Mouse (Mus musculus): ENCODE data around the gene Arhgap9.

Arhgap9 gene

DNA sequence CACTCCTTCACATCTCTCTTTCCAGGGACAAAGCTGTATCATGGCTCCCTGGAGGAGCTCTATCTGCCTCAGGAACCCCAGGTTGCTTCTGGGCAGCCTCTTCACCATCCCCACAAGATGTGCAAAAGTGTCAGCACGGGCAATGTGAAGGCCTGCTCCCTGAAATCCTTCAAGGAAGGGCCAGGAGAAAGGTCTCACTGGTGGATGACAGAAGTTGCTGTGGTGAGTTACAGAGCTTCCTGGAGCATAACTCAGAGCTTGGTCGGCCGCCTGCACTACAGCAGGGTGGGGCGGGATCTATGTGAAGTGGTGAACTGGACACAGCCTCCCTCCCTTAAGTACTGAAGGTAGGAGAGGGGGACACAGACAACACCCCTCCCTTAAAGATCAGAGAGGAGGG, 905 bp downstream of the Arhgap9 start:
- DNase-seq (ENCODE audit: low read depth, low spot score), result peak; percentile 46

DNA sequence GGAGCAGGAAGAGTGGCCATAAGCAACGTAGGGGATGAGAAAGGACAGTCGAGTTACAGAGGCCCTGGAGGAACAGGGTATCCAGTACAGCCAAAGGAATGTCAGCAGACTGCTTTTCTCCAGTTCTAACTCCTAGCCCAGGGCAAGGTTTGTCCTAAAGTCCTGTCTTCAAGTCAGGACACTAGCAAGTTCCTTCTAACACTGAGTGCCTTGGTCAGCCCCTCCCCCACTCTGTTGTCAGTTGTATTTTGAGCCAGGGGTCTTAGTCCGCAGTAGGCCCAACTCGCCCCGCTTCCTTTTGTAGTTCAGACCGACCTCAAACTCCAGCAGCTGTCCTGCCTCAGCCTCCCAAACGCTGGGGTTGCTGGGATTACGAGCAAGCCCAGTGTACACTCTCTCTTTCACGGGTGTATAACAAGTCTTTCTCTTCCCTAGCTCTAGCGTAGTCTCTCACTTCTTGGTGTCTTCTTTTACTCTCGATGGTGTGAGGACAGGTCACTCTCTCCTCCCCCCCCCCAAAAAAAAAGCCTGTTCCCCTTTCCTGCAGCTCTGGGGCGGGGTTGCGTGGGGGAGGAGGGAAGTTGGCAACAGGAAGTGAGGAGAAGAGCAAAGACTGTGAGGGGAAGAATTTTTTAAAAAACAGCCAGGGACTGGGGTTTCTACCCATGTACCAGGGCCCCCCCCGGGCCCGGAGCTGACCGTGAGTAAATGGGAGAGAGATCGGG, 1.5 kb downstream of the Arhgap9 start:
- peak; percentile 57 for DNase-seq (ENCODE audit: low read depth, low spot score)

DNA sequence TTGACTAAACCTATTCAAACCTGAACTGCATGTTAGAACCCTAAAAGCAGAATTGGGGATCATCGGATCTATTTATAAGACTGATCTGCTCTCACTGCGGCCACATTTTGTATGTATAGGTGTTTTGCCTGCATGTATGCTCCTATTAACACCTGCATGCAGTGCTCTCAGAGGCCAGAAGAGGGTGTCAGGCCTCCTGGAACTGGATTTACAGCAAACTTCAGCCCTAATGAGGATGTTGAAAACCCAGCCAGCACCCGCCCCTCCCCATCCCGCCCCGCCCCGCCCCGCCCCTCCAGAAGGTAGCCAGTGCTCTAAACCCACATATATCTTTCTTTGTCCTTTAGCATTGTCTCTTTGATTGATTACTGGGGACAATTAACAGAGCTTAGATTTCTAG, 2.7 kb downstream of the Arhgap9 start:
- DNase-seq (ENCODE audit: low read depth, low spot score), result peak; percentile 89

DNA sequence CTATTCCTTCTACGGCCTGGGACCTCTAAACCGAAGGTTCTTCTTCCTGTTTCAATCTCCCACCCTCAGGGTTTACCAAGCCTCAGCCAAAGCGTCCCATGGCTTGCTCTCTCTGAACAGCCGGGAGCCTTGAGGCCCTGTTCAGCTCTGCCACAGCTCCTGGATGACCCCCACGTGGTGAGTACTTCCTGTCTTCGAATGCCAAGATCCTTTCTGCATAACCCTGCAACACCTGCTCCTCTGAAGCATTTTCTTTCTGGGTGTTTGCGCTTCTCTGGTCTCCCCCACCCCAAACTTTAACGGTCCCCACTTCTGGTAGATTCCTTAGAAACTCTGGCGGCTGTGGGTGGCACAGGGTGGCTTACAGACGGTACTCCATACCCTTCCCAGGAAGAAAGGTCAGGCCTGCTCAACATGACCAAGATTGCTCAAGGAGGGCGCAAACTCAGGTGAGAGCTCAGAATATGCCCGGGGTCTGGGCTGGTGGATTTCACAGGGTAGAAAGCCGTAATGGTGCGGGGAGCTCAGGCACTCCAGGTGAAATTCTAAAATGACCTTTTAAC, 3.8 kb downstream of the Arhgap9 start:
- DNase-seq (ENCODE audit: low read depth, low spot score), result no peak

DNA sequence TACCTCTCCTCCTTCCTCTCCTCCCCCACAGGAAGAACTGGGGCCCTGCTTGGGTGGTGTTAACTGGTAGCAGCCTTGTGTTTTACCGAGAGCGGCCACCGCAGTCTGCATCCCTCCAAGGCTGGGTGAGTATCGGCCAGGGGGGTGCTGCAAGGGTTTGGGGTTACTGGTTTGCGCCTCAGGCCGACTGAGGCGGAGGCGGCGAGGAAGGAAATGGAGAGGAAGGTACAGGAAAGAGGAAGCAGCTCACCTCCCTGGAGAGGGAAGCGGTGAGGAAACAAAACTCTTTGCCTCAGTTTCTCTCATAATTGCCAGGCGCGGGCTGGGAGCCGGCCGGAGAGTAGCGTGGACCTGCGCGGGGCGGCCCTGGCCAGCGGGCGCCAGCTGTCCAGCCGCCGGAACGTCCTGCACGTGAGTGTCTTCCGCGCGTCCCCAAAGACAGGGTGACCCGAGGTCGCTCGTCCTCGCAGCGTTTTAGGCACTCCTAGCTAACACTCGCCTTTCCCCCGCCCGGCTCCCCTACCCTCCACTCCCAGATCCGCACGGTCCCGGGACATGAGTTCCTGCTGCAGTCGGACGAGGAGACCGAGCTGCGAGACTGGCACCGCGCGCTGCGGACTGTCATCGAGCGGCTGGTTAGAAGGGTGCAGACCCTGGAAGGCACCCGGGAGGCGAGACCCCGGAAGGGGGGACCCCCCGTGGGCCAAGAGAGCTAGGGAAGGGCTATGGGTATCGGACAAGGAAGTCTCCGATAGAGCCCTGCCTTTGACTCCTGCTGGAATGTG, 4.4 kb downstream of the Arhgap9 start:
- DNase-seq (ENCODE audit: low read depth, low spot score), result peak; percentile 38

DNA sequence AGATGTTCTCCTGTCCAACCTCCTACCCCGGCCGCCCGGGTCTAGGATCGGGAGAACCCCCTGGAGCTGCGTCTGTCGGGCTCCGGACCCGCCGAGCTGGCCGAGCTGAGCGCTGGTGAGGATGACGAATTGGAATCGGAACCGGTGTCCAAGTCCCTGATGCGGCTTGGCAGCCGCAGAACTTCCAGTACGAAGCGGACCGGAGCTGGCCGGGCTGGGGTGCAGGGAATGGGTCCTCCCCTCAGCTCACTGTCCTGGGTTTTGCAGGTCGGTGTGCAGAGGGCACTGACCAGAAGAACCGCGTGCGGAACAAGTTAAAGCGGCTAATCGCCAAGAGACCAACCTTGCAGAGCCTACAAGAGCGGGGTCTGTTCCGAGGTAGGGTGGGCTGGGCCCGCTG, 5.1 kb downstream of the Arhgap9 start:
- no peak for DNase-seq (ENCODE audit: low read depth, low spot score)

DNA sequence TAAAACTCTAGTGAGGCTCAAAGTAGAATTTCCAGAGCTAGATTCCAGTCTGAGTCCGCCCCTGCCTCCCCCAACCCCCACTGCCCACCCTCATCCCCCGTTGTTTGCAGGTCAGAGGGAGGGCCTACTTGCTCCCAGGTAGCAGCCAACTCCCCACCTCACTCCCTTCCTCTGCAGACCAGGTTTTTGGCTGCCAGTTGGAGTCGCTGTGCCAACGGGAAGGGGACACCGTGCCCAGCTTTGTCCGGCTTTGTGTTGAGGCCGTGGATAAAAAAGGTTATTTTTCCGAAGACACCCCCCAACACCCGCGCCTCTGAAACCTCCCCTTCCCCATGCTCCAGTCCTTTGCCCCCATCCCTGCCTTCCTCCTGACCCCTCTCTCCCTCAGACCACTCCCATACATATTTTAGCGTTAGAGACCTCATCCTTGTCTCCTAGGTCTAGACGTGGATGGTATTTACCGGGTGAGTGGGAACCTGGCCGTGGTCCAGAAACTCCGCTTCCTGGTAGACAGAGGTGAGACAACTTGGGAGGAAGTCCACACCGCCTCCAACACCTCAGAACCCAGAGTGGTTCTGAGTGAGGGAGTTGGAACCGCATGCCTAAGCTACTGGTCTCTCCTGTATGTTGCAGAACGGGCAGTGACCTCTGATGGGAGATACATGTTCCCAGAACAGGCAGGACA, 5.8 kb downstream of the Arhgap9 start:
- DNase-seq (ENCODE audit: low read depth, low spot score), result no peak

DNA sequence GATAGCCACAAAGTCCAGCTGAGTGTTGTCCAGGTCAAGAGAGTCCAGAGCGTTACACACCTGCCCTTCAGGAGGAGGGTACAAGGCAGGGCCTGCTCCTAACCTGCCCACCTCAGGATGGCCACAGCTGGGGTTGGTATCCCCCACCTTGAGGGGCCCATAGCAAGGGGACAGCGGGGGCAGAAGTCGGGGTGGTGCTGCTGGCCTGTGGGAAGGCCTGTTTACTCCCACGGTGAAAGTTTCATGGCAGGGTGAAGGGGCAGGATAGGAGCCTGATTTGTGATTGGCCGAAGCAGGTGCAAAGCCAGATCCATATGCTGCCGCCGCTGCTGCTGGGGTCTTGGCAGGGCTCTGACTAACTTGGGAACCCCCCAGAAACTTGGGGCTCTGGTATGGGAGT, 8.4 kb downstream of the Arhgap9 start:
- DNase-seq (ENCODE audit: low read depth, low spot score), result no peak

DNA sequence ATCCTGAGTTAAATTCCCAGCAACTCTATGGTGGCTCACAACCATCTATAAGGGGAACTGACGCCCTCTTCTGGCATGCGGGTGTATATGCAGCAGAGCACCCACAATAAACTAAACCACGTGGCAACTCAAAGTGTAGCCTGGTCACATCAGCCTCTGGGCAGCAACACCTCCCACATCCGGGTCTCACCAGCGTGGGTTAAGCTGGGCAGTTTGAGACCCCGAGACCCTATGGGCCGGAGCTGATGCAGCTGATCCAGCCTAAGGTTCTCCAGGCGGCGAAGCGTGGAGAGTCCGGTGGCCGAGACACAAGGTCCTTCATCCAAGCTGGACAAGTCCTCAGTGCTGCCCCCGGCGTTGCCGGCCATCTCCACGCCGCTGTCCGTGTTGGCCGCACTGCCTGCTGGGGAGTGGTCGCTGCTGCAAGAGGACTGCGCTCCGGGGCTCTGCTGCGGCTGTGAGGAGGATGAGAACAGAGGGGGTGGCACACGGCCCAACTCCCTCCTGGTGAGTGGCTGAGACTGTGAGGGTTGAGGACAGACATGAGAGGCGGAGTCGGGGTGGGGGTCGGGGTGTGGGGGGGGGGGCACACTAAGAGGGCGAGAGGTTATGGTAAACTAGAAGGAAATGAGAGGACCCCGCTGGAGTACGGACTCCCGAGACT, 10.6 kb downstream of the Arhgap9 start:
- peak; percentile 89 for DNase-seq (ENCODE audit: low read depth, low spot score)

DNA sequence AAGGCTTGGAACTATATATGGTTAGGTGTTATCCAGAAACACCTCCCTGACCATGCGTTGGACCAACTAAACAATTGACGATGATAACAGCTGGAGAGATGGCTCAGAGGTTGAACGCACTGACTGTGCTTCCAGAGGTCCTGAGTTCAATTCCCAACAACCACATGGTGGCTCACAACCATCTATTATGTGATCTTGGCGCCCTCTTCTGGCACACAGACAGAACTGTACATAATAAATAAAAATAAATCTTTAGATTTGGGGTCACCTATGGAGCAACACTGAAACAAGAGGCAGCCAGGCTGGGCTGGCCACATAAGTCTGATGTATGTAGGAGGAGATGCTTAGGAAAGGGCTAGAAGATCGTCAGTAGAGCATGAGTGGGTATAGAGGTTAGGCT, 11.4 kb downstream of the Arhgap9 start:
- DNase-seq (ENCODE audit: low read depth, low spot score), result peak; percentile 76

DNA sequence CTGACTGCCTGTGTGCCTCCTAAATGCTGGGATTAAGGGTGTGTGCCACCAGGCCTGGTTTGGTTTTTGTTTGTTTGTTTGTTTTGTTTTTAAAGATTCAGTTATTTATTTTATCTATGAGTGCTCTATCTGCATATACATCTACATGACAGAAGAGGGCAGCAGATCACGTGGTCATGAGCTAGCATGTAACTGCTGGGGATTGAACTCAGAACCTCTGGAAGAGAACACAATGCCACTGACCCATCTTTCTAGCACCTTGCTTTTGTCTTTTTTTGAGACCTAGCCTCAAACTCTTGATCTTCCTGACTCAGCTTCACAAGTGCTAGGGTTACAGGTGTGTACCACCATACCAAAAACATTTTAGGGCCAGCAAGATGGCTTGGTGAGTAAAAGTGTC, 13.5 kb downstream of the Arhgap9 start:
- no peak for DNase-seq (ENCODE audit: low read depth, low spot score)

DNA sequence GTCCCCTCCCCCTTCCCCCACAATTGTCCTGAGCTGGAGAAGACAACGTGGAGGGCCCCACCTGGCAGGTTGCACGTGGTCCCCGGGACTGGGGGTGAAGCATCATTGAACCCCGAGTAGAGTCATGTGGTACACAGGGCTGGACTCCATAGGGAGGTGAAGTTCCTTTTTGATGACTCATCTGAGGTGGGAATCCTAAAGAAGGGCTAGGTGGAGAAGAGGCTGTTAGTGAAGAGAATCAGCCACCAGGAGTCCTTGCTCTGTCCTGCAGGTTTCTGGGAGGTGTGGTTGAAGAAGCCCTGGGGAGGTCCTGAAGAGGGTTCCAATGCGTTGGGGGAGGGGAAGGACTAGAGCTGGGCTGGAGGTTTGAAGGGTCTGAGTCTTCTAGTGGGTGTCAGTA, 15.2 kb downstream of the Arhgap9 start:
- peak; percentile 46 for DNase-seq (ENCODE audit: low read depth, low spot score)

DNA sequence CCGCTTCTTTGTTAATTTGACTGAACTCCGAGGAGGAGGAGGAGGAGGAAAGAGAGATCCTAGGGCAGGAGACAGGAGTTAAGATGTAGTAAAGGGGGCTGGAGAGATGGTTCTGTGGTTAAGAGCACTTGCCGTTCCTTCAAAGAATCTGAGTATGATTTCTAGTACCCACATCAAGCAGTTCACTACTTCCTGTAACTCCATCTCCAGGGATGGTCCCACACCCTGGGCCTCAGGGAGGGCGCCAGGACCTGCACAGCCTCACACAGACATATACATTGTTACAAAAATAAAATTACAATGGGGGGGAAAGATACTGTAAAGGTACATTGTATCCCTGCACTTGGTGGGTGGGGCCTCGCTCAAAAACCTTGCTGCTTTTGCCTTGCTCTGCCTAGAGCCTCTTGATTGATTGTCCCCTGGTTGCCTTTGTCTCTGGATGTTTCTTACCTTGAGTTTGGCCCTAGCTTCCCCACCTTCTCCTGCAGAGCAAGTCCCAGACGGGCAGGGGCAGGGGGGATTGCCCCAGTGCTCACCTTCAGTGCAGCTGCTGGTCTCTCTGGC, 15.9 kb downstream of the Arhgap9 start:
- DNase-seq (ENCODE audit: low read depth, low spot score), result no peak

DNA sequence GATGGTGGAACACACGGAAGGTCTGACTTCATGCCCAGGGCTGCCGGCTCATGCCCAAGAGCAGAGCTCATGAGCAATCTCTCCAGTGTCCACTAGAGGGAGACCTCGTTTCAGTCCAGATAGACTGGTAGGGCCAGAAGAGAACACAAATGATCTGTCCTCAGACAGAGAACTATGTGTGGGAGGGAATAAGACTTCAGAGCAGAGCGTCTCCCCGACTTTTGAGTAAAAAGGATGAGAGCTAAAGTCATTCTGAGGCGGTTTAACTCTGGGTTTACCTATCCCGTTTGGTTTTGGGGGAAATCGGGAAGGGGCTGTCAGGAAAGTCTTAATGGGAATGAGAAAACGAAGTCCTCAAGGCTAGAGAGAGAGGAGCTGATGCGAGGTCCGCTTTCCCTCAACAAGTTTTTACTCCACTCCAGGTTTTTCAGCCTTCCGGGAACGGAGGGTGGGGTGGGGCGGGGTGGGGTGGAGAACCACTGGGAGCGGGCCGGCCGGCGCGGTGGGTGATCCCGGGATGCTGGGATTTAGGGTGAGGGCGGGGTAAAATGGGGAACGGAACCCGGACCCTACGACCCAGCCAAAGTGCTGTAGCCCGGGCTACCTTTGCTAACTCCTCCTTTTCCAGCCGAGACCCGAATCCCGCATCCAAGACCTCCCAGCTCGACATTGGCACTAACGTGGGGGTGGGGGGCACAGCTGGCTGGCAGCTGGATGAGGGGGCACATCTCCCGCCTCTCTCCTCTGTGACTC, 17.3 kb downstream of the Arhgap9 start:
- peak; percentile 94 for DNase-seq (ENCODE audit: low read depth, low spot score)

DNA sequence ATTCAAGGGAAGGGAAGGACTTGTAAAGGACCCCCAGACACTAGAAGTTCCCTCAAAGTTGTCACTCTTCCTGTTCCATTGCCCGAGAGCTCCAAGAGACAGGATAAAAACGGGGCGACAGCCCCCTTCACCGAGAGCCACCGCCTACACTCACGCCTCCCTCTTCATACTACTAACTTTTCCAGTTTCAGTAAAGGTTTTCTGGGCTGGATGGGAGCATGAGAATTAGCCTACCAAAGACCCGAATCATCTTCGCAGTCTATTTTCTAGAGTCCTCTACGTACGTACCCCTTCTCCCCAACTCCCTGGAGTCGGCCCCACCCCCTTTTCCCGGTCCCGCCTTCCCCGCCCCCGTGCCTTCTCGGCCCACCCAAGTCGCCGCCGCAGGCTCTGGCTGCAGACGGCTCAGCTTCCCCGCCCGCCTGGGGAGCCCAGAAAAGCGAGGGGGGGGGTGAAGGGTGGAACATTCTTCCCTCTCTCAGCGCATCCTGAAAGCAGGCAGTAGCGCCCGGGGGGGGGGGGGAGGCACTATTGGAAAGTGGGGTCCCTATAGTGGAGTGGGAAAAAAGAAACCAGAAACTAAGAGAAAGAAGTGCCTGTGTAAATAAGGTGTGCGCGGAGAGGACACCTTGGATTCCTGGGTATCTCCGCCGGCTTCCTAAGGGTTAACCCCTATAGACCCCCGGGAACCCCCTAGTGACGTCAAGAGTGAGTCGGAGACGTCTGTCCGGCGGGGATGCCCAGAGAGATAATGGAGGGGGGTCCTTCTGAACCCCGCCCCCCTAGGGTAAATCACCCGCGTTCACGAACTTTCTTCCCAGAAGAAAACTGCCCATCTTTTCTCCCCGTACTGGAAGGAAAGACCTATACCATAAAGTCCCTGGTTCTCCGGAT, 18.2 kb downstream of the Arhgap9 start:
- DNase-seq (ENCODE audit: low read depth, low spot score), result peak; percentile 74

DNA sequence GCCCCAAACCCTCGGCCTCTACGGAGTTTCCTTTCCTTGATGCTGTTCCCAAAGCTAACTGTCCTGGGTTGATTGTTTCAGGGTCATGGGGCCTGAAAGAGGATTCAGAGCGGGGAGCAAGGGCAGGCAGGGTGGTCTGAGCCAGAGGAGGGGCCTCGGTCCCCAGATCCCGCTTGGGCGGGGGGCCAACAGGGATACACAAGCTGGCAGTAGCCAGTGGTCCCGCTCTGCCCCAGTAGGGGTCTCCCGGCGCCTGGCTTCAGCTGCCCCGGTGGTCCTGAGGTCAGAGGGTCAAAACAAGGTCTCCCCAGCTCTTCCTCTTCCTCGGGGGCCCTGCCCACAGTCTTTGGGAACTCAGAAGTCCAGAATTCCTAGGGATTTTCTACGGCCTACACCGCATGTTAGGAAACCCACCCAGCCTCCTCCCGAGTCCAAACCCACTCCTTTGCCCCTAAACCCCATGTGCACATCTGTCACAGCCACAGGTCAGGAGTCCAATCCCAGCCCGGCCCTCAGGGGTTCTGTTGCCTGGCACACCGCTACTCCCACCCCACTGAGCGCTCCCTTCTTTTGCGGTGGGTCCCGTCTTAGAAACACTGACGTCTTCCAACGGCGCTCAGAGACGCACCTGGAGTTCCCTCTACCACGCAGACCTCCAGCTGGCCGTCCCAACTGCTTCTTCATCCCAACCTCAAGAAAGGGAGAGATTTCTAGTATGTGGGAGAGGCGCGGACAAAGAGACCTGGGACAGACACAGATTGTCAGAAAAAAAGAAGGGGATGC, 19.0 kb downstream of the Arhgap9 start:
- DNase-seq (ENCODE audit: low read depth, low spot score), result no peak

DNA sequence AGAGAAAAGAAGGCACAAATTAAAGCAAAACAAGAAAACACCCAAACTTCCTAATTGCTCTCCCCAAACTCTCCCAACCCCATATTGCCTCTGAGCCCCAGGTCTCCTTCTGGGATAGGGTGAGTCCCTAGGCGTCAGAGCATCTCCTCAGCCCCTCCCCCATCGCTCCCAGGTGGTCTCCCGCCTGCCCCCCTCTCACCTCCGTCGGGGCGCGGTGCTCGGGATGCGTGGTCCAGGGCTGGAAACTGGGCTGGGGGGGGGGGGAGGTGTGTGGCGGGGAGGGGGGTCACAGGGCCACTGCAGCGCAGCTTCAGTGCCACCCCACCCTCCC, 19.6 kb downstream of the Arhgap9 start:
- DNase-seq (ENCODE audit: low read depth, low spot score), result no peak

DNA sequence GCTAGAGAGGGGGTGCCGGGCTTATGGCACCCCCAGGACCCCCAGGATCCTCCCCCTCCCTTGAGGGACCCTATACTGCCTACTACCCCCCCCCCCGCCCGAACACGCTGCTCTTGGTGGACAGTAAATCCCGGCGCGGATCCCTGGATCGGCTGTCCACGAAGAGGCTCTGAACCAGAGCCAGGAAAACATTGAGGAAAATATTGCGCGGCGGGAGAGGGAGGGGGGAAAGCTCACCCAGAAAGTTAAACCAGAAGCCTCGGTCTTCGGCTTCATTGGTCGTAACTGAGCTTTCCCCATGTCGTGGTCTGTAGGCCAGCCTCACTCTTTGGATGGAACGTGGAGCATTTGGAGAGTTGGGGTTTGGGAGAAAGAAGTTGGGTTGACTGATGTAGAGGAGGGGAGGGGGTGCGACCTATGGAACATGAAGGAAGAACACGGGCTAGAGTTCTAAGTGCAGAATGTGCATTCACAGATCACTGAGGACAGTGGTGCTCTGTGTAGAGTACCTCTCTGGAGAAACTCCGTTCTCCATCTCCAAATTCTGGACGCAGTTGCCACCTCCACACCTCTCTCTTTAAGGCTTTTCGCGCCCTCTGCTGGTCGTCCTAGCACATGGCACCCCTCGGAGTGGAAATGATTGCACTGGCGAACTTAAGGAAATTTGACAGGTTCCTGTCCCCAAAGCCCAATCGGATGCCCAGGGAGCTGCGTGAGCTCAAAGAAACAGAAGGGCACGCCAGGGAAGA, 20.3 kb downstream of the Arhgap9 start, which contains the start of gene Gli1:
Gene Gli1, minus strand, starts transcription at position 84 of the 749 bp plus-strand sequence.
- peak; percentile 94 for DNase-seq (ENCODE audit: low read depth, low spot score)
